Mouse (Mus musculus) heart, postnatal 0 days (tissue): Measurements from ENCODE around the gene Fmo5.

ENCODE experiments used
- CTCF ChIP-seq: IDR thresholded peaks from 2 replicates; pipeline ENCODE4 v1.5.1; 2016; ENCODE audit warnings: antibody characterized with exemption, control low read depth, low read depth
- EP300 ChIP-seq: IDR thresholded peaks from 2 replicates; pipeline ENCODE4 v1.6.1; 2016; ENCODE audit warnings: antibody characterized with exemption, low read depth

GRCm38 (mm10) chr3:97654901-97655300 is 26.3 kb downstream of the Fmo5 start:
- TF ChIP-seq CTCF (peak; percentile 44), EP300 (no peak)
